Mouse (Mus musculus) MEL (cell line): ENCODE measurements around the gene Rnf114. TPM values are rescaled to one million over a fixed set of nuclear protein-coding genes. Genes with fewer than 3 reads are reported as not detected.

ENCODE experiments used
- DNase-seq: peaks from one replicate; pipeline ENCODE4 v3.0.0; 2011; ENCODE audit warnings: low read depth, low spot score
- H3K27ac ChIP-seq: 2 replicates; pipeline ENCODE4 v1.5.1; 2012; ENCODE audit warnings: low read depth, mild to moderate bottlenecking, control low read depth, low read length, moderate library complexity; ENCODE audit not compliant: control insufficient read depth
- H3K27me3 ChIP-seq, 2 experiments: fragments of 150-350 bp in 1 of 2; sonication (generic) in 1 of 2; 2 replicates each; pipeline ENCODE4 v1.6.1; 2012; ENCODE audit warnings: low read length in 2 of 2, mild to moderate bottlenecking in 2 of 2, improper control_type of control experiment in 1 of 2, moderate library complexity in 1 of 2; ENCODE audit not compliant: insufficient read depth in 2 of 2, control insufficient read depth in 1 of 2
- H3K36me3 ChIP-seq, 2 experiments: 2 replicates each; pipeline ENCODE4 v1.6.1; 2012 to 2014; ENCODE audit warnings: low read length in 2 of 2, improper control_type of control experiment in 1 of 2, inconsistent platforms in 1 of 2, mild to moderate bottlenecking in 1 of 2; ENCODE audit not compliant: insufficient read depth in 2 of 2, control insufficient read depth in 1 of 2
- H3K4me1 ChIP-seq, 2 experiments: fragments of 150-350 bp in 1 of 2; sonication (generic) in 1 of 2; 2 replicates each; pipeline ENCODE4 v1.6.1; 2012; ENCODE audit warnings: low read length in 2 of 2, improper control_type of control experiment in 1 of 2, mild to moderate bottlenecking in 1 of 2; ENCODE audit not compliant: insufficient read depth in 2 of 2, control insufficient read depth in 1 of 2
- H3K4me3 ChIP-seq, 2 experiments: fragments of 150-350 bp in 1 of 2; sonication (generic) in 1 of 2; 2 replicates each; pipeline ENCODE4 v1.5.1; 2012; ENCODE audit warnings: low read depth in 2 of 2, low read length in 2 of 2, mild to moderate bottlenecking in 2 of 2, moderate library complexity in 2 of 2, control low read depth in 1 of 2, improper control_type of control experiment in 1 of 2; ENCODE audit not compliant: control insufficient read depth in 1 of 2, insufficient read depth in 1 of 2
- H3K79me2 ChIP-seq: 2 replicates; pipeline ENCODE4 v1.6.1; 2012; ENCODE audit warnings: mild to moderate bottlenecking, low read length, moderate library complexity; ENCODE audit not compliant: control insufficient read depth, poor library complexity, insufficient read depth
- H3K9ac ChIP-seq: 2 replicates; pipeline ENCODE4 v1.6.1; 2012; ENCODE audit warnings: low read depth, mild to moderate bottlenecking, control low read depth, low read length, moderate library complexity; ENCODE audit not compliant: control insufficient read depth, poor library complexity, severe bottlenecking
- H3K9me3 ChIP-seq: fragments of 150-350 bp; sonication (generic); replicated peaks from 2 replicates; pipeline ENCODE4 v1.6.1; 2012; ENCODE audit warnings: mild to moderate bottlenecking, low read length, improper control_type of control experiment, moderate library complexity; ENCODE audit not compliant: insufficient read depth
- CHD1 ChIP-seq: IDR thresholded peaks from 2 replicates; pipeline ENCODE4 v1.6.1; 2012; ENCODE audit warnings: low read depth, mild to moderate bottlenecking, inconsistent platforms, low read length, improper control_type of control experiment
- CHD2 ChIP-seq: IDR thresholded peaks from 2 replicates; pipeline ENCODE4 v1.6.1; 2011; ENCODE audit warnings: low read length, improper control_type of control experiment
- ELF1 ChIP-seq: IDR thresholded peaks from 2 replicates; pipeline ENCODE4 v1.6.1; 2014; ENCODE audit warnings: low read depth, mild to moderate bottlenecking, inconsistent platforms, low read length, improper control_type of control experiment, moderate library complexity
- EP300 ChIP-seq, 2 experiments: IDR thresholded peaks; 2 replicates each; pipeline ENCODE4 v1.6.1; 2011; ENCODE audit warnings: improper control_type of control experiment in 2 of 2, low read length in 2 of 2, low read depth in 1 of 2, mild to moderate bottlenecking in 1 of 2
- ETS1 ChIP-seq: IDR thresholded peaks from 2 replicates; pipeline ENCODE4 v1.6.1; 2012; ENCODE audit warnings: low read depth, mild to moderate bottlenecking, inconsistent platforms, low read length, improper control_type of control experiment, moderate library complexity
- GATA1 ChIP-seq: IDR thresholded peaks from 2 replicates; pipeline ENCODE4 v1.6.1; 2011; ENCODE audit warnings: low read depth, low read length, improper control_type of control experiment
- JUND ChIP-seq: IDR thresholded peaks from 2 replicates; pipeline ENCODE4 v1.6.1; 2011; ENCODE audit warnings: low read depth, mild to moderate bottlenecking, improper control_type of control experiment, low read length
- MAFK ChIP-seq: IDR thresholded peaks from 2 replicates; pipeline ENCODE4 v1.6.1; 2011; ENCODE audit warnings: low read depth, mild to moderate bottlenecking, low read length, improper control_type of control experiment, borderline replicate concordance
- MAX ChIP-seq: IDR thresholded peaks from 2 replicates; pipeline ENCODE4 v1.6.1; 2011; ENCODE audit warnings: low read length, improper control_type of control experiment
- MEF2A ChIP-seq: IDR thresholded peaks from 2 replicates; pipeline ENCODE4 v1.6.1; 2014; ENCODE audit warnings: low read depth, mild to moderate bottlenecking, inconsistent platforms, low read length, improper control_type of control experiment; ENCODE audit not compliant: poor library complexity, insufficient replicate concordance, severe bottlenecking; ENCODE audit errors: extremely low read depth
- MYB ChIP-seq: IDR thresholded peaks from 2 replicates; pipeline ENCODE4 v1.6.1; 2011; ENCODE audit warnings: mild to moderate bottlenecking, low read depth, low read length, improper control_type of control experiment
- MYC ChIP-seq: IDR thresholded peaks from 2 replicates; pipeline ENCODE4 v1.6.1; 2011; ENCODE audit warnings: low read depth, mild to moderate bottlenecking, low read length, improper control_type of control experiment, moderate library complexity
- POLR2AphosphoS2 ChIP-seq: IDR thresholded peaks from 2 replicates; pipeline ENCODE4 v1.6.1; 2011; ENCODE audit warnings: low read length, improper control_type of control experiment
- POLR2AphosphoS5 ChIP-seq: IDR thresholded peaks from 2 replicates; pipeline ENCODE4 v1.6.1; 2012; ENCODE audit warnings: low read depth, borderline replicate concordance, mild to moderate bottlenecking, inconsistent platforms, low read length, moderate library complexity, mixed read lengths
- RCOR1 ChIP-seq: IDR thresholded peaks from 2 replicates; pipeline ENCODE4 v1.6.1; 2012; ENCODE audit warnings: low read depth, mild to moderate bottlenecking, inconsistent platforms, low read length, improper control_type of control experiment
- SIN3A ChIP-seq: IDR thresholded peaks from 2 replicates; pipeline ENCODE4 v1.6.1; 2012; ENCODE audit warnings: low read length, improper control_type of control experiment, inconsistent platforms
- SMC3 ChIP-seq: IDR thresholded peaks from 2 replicates; pipeline ENCODE4 v1.6.1; 2011; ENCODE audit warnings: low read depth, low read length, improper control_type of control experiment
- TAL1 ChIP-seq: IDR thresholded peaks from 2 replicates; pipeline ENCODE4 v1.6.1; 2012; ENCODE audit warnings: mild to moderate bottlenecking, inconsistent platforms, low read length, moderate library complexity, mixed read lengths
- TBP ChIP-seq: IDR thresholded peaks from 2 replicates; pipeline ENCODE4 v1.8.0; 2011; ENCODE audit warnings: low read depth, low read length, improper control_type of control experiment
- TCF12 ChIP-seq: IDR thresholded peaks from 2 replicates; pipeline ENCODE4 v1.6.1; 2014; ENCODE audit warnings: low read depth, mild to moderate bottlenecking, inconsistent platforms, low read length, improper control_type of control experiment, moderate library complexity
- UBTF ChIP-seq: IDR thresholded peaks from 2 replicates; pipeline ENCODE4 v1.6.1; 2012; ENCODE audit warnings: low read depth, mild to moderate bottlenecking, inconsistent platforms, low read length, improper control_type of control experiment, moderate library complexity, borderline replicate concordance; ENCODE audit not compliant: insufficient read depth
- USF2 ChIP-seq, 2 experiments: IDR thresholded peaks; 2 replicates each; pipeline ENCODE4 v1.6.1; 2011 to 2012; ENCODE audit warnings: improper control_type of control experiment in 2 of 2, low read length in 2 of 2, borderline replicate concordance in 1 of 2, inconsistent platforms in 1 of 2, low read depth in 1 of 2, mild to moderate bottlenecking in 1 of 2; ENCODE audit not compliant: insufficient read depth in 1 of 2
- ZKSCAN1 ChIP-seq: IDR thresholded peaks from 2 replicates; pipeline ENCODE4 v1.6.1; 2012; ENCODE audit warnings: low read depth, mild to moderate bottlenecking, inconsistent platforms, low read length, improper control_type of control experiment, moderate library complexity
- ZNF384 ChIP-seq: IDR thresholded peaks from 2 replicates; pipeline ENCODE4 v1.6.1; 2012; ENCODE audit warnings: low read depth, mild to moderate bottlenecking, inconsistent platforms, low read length, improper control_type of control experiment
- polyA plus RNA-seq, 2 experiments: library from polyadenylated mRNA; stranded (reverse) in 1 of 2; unstranded in 1 of 2; fragments of >175 nt in 1 of 2; fragments of >200 nt in 1 of 2; gene quantifications; 2 replicates each; pipeline versions ENCODE4 v1.2.1 to v1.2.4; 2012; ENCODE audit warnings: low replicate concordance in 2 of 2, low read depth in 1 of 2; ENCODE audit not compliant: insufficient read length in 2 of 2, insufficient read depth in 1 of 2, missing spikeins in 1 of 2
- total RNA-seq: library from RNA; depleted of rRNA; stranded (reverse); fragments of 300-350 nt; gene quantifications from 2 replicates; pipeline ENCODE4 v1.2.3, GENCODE M21; 2012

The Rnf114 gene
- total and polyA plus RNA-seq, 3 experiments: 44.0 to 49.2 TPM; not detected in 1

- H3K4me1 ChIP-seq: peaks cover 14 to 27% of the 10 kb centered on the region in 2 experiments
- DNase-seq: no peak
- H3K36me3 ChIP-seq: peaks cover 7 to 17% of the 10 kb centered on the region in 2 experiments
- H3K9ac ChIP-seq: peak overlapping the region; percentile 98
- TF ChIP-seq MAX (no peak), MAFK (no peak), MYC (no peak), ZKSCAN1 (no peak), TCF12 (no peak), TAL1 (no peak), SMC3 (no peak), CHD2 (no peak), POLR2AphosphoS2 (no peak), TBP (no peak), ELF1 (no peak), JUND (no peak), CHD1 (no peak), POLR2AphosphoS5 (no peak), USF2 (IDR thresholded peaks at IDR 0.05; ENCODE audit: borderline replicate concordance in 1 of 2, insufficient read depth in 1 of 2, low read depth in 1 of 2, low read length in 2 of 2) (no peak), ZNF384 (no peak)
- H3K4me3 ChIP-seq: peak overlapping the region; percentile 94 to 99
- H3K9me3 ChIP-seq: no peaks in the 10 kb centered on the region
- no peaks in the 10 kb centered on the region for H3K27me3 ChIP-seq
- peaks cover 20% of the 10 kb centered on the region for H3K79me2 ChIP-seq
- H3K27ac ChIP-seq: peak overlapping the region; percentile 65; the same call in 1 of the 2 replicates
Measured at GRCm38 (mm10) chr2:167503896-167504349, 11.5 kb downstream of the Rnf114 start.

GRCm38 (mm10) chr2:167505127-167505526 lies 12.7 kb downstream of the Rnf114 start:
- H3K4me1 ChIP-seq: peaks cover 16 to 27% of the 10 kb centered on the region in 2 experiments
- peaks cover 20% of the 10 kb centered on the region for H3K79me2 ChIP-seq
- H3K27ac ChIP-seq: peak overlapping the region; percentile 51
- H3K27me3 ChIP-seq: no peaks in the 10 kb centered on the region
- peak; percentile 72 for DNase-seq
- H3K9ac ChIP-seq: no peak overlapping the region
- H3K36me3 ChIP-seq: peaks cover 13 to 19% of the 10 kb centered on the region in 2 experiments
- H3K4me3 ChIP-seq: peak overlapping the region in 1 of 2 experiments; percentile 14; a peak in 2 of 4 replicates
- TF ChIP-seq ETS1: peak; percentile 63
- TF ChIP-seq TAL1: peak; percentile 67
- TF ChIP-seq TBP: no peak
- peak; percentile 19; the same call in 1 of the 2 replicates for TF ChIP-seq GATA1
- 0 out of 2 replicates have a peak, but pooled peaks have one; percentile 26 for TF ChIP-seq MYB
- TF ChIP-seq MEF2A: no peak
- TF ChIP-seq EP300 (IDR thresholded peaks at IDR 0.05; ENCODE audit: low read depth in 1 of 2, low read length in 2 of 2): peak; percentile 36 to 37; a peak in 3 of 4 replicates
- no peak for TF ChIP-seq UBTF
- peak; percentile 59; the same call in 1 of the 2 replicates for TF ChIP-seq ELF1
- TF ChIP-seq TCF12: peak; percentile 50
- peak; percentile 47; the same call in 1 of the 2 replicates for TF ChIP-seq RCOR1
- TF ChIP-seq SIN3A: peak; percentile 29; the same call in 1 of the 2 replicates
- H3K9me3 ChIP-seq: no peaks in the 10 kb centered on the region
